Mouse (Mus musculus): Measurements from ENCODE around the gene Grid1.

Grid1 gene

DNA sequence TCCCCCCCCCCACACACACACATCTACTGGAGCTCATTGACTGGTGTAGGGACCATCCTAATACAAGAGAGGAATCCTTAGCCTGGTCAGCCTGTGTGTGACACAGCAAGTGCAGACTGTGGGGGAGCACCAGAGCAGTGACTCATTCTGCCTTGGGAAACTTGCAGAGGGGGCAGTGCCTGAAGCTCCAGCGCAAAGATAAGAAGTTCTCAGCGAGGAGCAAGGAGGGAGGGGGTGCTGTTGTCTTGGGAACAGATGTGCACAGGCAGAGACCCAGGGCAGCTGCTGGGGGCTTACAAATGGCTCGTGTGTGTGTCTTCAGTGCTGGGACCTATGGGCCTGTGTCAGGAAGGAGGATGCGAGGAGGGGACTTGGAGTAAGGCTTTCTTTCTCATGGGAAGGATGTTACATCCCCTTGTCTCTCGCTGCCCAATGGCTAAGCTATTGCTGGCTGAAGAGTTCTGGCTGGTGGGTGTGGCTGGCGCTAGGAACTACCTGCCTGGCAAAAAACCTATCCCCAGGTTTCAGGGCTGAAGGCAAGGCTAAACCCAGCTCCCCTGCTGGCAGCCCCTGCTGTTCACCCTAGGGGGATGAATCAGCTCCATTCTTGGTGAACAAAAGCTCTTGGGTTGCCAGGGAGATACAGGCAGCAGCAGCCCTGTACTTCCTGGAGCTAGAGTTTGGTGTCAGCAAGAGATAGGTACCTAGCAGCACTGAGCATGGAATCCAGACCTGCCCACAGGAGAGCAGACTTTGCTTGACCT, 72.0 kb downstream of the Grid1 start:
- in situ Hi-C loops (cut with MboI; ENCODE audit: low pct_unique_long_range_greater_than_20kb in 1 of 2, low sequenced_read_pairs in 2 of 2, unreplicated experiment in 1 of 2) = no loop called here

DNA sequence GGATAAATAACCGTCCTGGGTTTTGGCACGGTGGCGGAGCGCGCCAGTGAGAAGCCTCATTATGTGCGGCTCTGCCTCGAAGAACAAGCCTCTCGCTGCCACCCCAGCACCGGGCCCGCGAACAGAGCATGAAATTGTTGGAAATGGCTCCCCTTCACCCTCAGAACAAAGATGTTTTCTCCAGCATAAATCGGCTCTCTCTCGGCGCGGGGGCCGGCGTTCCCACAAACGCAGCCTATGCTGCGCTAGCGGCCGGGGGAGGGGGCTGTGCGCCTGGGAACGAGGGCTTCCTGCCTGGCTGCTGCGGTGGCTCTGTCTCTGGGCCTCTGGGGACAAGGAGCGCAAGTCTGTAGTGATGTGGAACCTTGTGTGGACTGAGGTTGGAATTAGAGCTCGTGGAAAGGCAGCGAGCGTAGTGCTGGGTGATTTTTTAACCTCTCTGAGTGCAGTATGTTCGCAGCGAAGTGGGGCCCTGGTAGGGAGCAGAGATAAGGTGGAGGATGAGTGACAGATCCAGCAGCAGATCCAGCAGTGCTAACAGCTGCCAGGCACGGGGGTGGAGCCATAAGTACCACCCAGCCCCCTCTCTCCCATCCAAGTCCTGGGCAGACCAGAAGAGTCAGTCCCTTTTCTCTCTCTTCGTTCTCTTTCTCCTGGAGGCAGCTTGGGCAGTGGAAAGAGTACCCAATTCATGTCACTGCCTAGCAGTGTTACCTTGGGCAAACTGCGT, 76.5 kb downstream of the Grid1 start:
- in situ Hi-C loops (cut with MboI; ENCODE audit: low pct_unique_long_range_greater_than_20kb in 1 of 2, low sequenced_read_pairs in 2 of 2, unreplicated experiment in 1 of 2) = no loop called here

- in situ Hi-C loops (cut with MboI; ENCODE audit: low pct_unique_long_range_greater_than_20kb in 1 of 2, low sequenced_read_pairs in 2 of 2, unreplicated experiment in 1 of 2) = no loop called here
Observed at GRCm38 (mm10) chr14:34903854-34904253, 83.9 kb downstream of the Grid1 start.

GRCm38 (mm10) chr14:34905697-34906096, 85.8 kb downstream of the Grid1 start:
- in situ Hi-C loops (cut with MboI; ENCODE audit: low pct_unique_long_range_greater_than_20kb in 1 of 2, low sequenced_read_pairs in 2 of 2, unreplicated experiment in 1 of 2) = no loop called here

DNA sequence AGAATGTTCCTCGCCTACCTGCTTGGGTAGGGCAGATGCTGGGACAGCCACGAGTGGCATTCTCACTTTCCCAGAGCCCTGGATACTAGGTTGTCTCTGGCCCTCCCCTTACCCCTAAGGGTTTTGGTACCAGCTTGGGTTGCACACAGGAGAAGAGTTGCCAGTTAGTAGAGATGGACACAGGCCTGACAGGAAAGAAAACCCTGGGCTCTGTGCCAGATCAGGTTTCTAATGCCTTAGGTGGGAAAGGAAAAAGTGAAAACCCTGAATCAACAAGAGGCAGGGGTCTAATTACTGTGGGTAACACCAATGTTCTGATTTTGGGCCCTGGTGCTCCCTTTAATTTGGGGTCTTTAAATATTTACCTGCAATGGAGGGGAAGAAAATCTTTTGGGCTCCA, 88.5 kb downstream of the Grid1 start:
- in situ Hi-C loops (cut with MboI; ENCODE audit: low pct_unique_long_range_greater_than_20kb in 1 of 2, low sequenced_read_pairs in 2 of 2, unreplicated experiment in 1 of 2) = no loop called here

- in situ Hi-C loops (cut with MboI; ENCODE audit: low pct_unique_long_range_greater_than_20kb in 1 of 2, low sequenced_read_pairs in 2 of 2, unreplicated experiment in 1 of 2) = no loop called here
Observed at GRCm38 (mm10) chr14:34908804-34909203, 88.9 kb downstream of the Grid1 start.

DNA sequence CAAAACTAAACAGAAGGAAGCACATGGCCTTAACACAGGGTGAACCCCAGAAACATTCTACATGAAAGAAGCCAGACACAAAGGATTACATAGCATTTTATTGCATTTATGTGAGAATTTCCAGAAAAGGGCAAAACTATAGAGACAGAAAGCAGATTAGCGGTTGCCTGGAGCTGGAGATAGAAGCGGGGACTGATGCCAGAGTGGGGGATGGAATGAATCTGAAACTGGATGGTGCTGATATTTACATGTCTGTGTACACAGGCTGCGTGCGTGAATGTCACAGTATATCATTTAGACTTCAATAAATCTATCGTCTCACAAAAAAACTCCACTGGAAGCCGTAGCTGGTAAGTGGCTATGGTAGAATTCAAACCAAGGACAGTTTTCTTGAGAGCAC, 96.4 kb downstream of the Grid1 start:
- in situ Hi-C loops (cut with MboI; ENCODE audit: low pct_unique_long_range_greater_than_20kb in 1 of 2, low sequenced_read_pairs in 2 of 2, unreplicated experiment in 1 of 2) = no loop called here

GRCm38 (mm10) chr14:34917111-34917510, 97.2 kb downstream of the Grid1 start:
- in situ Hi-C loops (cut with MboI; ENCODE audit: low pct_unique_long_range_greater_than_20kb in 1 of 2, low sequenced_read_pairs in 2 of 2, unreplicated experiment in 1 of 2) = no loop called here

DNA sequence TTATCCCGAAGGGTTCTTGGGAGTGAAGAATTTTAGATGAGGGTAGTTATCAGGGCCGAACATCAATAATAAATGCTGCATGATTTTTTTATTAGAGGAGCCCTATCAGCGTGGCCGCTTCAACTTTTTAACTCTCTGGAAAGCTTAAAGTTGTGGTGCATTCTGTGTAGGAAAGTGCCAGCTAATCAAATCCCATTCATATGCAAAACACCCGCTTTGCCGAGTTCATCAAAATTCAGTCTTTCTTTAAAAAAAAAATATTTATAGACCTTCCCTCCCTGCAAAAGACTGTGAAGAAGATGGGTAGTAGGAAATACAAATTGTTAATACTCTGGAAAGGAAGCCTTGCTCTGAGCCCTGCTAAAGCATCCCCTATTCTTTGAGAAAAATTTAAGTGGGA, 99.3 kb downstream of the Grid1 start:
- in situ Hi-C loops (cut with MboI; ENCODE audit: low pct_unique_long_range_greater_than_20kb in 1 of 2, low sequenced_read_pairs in 2 of 2, unreplicated experiment in 1 of 2) = no loop called here

DNA sequence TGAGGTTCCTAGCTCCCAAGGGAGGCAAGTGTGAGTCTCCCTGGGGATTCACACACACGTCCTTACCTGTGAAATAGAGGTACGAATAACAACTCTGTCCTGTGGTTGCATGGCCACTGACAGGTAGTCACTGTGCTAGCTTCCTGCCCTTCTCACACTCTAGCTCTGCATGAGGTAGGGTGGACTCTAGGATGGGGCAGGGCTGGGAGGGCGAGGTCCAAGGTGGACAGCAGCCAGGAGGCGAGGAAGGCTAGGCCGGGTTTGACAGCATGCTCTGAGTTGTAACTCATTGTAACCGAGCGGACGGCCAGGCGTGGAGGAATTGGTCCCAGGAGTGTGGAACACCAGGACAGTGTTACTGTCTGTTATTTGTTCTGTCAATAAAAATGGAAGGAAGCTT, 101.4 kb downstream of the Grid1 start:
- in situ Hi-C loops (cut with MboI; ENCODE audit: low pct_unique_long_range_greater_than_20kb in 1 of 2, low sequenced_read_pairs in 2 of 2, unreplicated experiment in 1 of 2) = no loop called here

DNA sequence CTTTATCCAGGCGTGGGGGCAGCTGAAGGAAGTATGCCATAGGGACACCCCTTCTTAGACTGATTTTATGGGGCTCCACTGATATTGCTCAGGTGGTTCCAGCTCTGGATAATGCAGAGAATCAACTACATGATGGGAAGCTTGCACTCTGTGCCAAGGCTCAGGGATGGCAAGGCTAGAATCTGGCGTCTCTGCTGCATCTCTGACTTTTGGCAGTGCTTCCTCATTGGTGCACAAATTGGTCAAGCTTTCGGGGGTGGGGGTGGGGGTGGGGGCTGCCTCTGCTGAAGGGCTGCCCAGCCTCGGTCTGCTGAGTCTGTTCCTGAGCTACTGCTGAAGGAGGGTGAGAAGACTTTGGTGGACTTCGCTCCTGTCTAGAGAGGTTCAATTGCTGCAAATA, 105.1 kb downstream of the Grid1 start:
- in situ Hi-C loops (cut with MboI; ENCODE audit: low pct_unique_long_range_greater_than_20kb in 1 of 2, low sequenced_read_pairs in 2 of 2, unreplicated experiment in 1 of 2) = no loop called here

- in situ Hi-C loops (cut with MboI; ENCODE audit: low pct_unique_long_range_greater_than_20kb in 1 of 2, low sequenced_read_pairs in 2 of 2, unreplicated experiment in 1 of 2) = no loop called here
Observed at GRCm38 (mm10) chr14:34930040-34930719, 110.3 kb downstream of the Grid1 start.

DNA sequence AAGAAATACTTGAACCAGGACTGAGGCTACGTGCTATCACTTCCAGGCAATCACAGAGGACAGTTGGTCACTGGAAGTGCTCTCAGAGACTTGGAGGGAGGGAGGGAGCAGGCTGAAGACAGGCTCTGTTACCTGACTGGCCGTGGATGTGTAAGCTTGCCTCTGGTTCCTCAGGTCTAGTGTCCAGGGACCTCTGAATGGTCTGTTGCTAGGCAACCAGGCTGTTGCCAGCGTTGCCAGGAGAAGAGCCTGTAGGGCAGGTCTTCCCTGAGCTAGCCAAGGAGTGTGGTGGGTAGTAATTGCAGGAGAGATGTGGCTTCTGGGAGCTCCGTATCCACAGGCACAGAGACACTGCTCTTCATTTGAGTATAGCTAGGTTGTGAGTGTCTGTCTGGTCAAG, 113.3 kb downstream of the Grid1 start:
- in situ Hi-C loops (cut with MboI; ENCODE audit: low pct_unique_long_range_greater_than_20kb in 1 of 2, low sequenced_read_pairs in 2 of 2, unreplicated experiment in 1 of 2) = no loop called here

- in situ Hi-C loops (cut with MboI; ENCODE audit: low pct_unique_long_range_greater_than_20kb in 1 of 2, low sequenced_read_pairs in 2 of 2, unreplicated experiment in 1 of 2) = no loop called here
Observed at GRCm38 (mm10) chr14:34936192-34936770, 116.4 kb downstream of the Grid1 start.

- in situ Hi-C loops (cut with MboI; ENCODE audit: low pct_unique_long_range_greater_than_20kb in 1 of 2, low sequenced_read_pairs in 2 of 2, unreplicated experiment in 1 of 2) = no loop called here
Observed at GRCm38 (mm10) chr14:34944390-34944979, 124.6 kb downstream of the Grid1 start.

DNA sequence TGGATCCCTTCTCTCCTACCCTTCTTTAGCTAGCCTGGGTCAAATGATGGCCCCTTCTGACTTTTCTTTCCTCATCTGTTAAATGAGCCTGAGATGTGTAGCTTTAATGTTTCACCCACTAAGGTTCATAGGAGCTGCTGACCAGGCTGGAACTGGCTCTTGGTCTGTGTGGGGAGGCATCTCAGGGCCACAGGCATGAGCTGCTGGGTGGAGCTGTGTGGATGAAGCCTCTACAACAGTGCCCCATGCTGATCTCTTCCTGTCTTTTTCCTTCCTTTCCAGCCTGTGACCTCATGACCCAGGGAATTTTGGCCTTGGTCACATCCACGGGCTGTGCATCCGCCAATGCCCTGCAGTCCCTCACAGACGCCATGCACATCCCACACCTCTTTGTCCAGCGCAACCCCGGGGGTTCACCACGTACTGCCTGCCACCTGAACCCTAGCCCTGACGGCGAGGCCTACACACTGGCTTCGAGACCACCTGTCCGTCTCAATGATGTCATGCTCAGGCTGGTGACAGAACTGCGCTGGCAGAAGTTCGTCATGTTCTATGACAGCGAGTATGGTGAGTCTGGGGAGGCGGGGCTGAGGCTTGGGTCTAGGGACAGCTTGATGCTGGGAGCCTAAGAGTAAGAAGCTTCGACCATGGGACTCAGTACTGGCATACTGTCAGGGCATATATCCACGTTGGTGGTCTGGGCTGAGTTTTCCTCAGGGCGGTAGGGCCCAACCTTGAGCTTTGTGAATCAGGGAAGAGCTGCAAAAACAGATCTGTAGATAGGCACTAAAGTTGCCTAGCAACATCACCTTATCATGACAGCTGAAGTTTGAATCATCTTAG, 125.8 kb downstream of the Grid1 start:
- in situ Hi-C loops (cut with MboI; ENCODE audit: low pct_unique_long_range_greater_than_20kb in 1 of 2, low sequenced_read_pairs in 2 of 2, unreplicated experiment in 1 of 2) = no loop called here

DNA sequence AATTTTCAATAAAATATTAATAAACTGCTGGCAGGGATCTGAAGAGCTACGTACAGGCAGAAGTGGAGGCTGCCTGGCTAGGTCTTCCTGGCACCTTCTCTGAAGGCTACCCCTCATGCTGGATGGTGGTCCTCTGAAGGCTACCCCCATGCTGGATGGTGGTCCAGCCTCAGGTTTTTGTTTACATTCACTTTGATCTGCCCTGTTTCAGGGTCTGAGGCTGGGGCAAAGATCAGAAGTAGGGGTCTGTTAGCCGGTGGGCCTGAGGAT, 126.3 kb downstream of the Grid1 start:
- in situ Hi-C loops (cut with MboI; ENCODE audit: low pct_unique_long_range_greater_than_20kb in 1 of 2, low sequenced_read_pairs in 2 of 2, unreplicated experiment in 1 of 2) = no loop called here

GRCm38 (mm10) chr14:34948249-34948648, 128.3 kb downstream of the Grid1 start:
- in situ Hi-C loops (cut with MboI; ENCODE audit: low pct_unique_long_range_greater_than_20kb in 1 of 2, low sequenced_read_pairs in 2 of 2, unreplicated experiment in 1 of 2) = no loop called here
